Mouse (Mus musculus) cerebellum, adult 2 months (tissue): ENCODE data around the gene Baiap2l1.

Experiments used
- CTCF ChIP-seq: fragments of 200-500 bp; IDR thresholded peaks from 2 replicates; pipeline ENCODE4 v1.5.1; 2011; ENCODE audit warnings: low read depth, mild to moderate bottlenecking, control low read depth, low read length, moderate library complexity, borderline replicate concordance; ENCODE audit not compliant: insufficient read depth
- POLR2A ChIP-seq: fragments of 200-500 bp; IDR thresholded peaks from 2 replicates; pipeline ENCODE4 v1.6.1; 2011; ENCODE audit warnings: low read length, control low read depth, borderline replicate concordance; ENCODE audit not compliant: insufficient read depth

- TF ChIP-seq POLR2A (no peak), CTCF (no peak)
Observed at GRCm38 (mm10) chr5:144219306-144219705, 138.6 kb downstream of the Baiap2l1 start.
